In genomic region chr7:142596211-142596610, GRCm38 (mm10) we compare ENCODE assay signal across 18 mouse cellular contexts.
DNase-seq lines count a peak whose midpoint lies in the region; ATAC-seq lines count a peak whose summit lies in the region.
"Had no signal": no experiment of that assay in that cellular context is flagged by ENCODE, and none has a peak within 500 bp of the region (broad histone marks: within the 10 kb centered on the region; RNA-seq: fewer than 3 reads in every experiment).

No protein-coding gene starts in this region.

- peak; percentile 52; the same call in 1 of the 2 replicates for ATAC-seq in kidney, embryonic 16.5 days (ENCODE audit: low FRiP score, low TSS enrichment)
- no peak for ATAC-seq in megakaryocyte-erythroid progenitor cell, adult 5-6 weeks (replicated peaks; ENCODE audit: low FRiP score, low TSS enrichment, poor library complexity, severe bottlenecking)
- ATAC-seq: forebrain, embryonic 13.5 days; forebrain, postnatal 0 days had no signal

- H3K36me3 ChIP-seq in kidney, embryonic 16.5 days (ENCODE audit: insufficient read depth, low read length) = no peaks in the 10 kb centered on the region
- no peaks in the 10 kb centered on the region for H3K36me3 ChIP-seq in limb, embryonic 10.5 days
- H3K36me3 ChIP-seq: embryonic facial prominence, embryonic 10.5 days; G1E; heart, embryonic 13.5 days had no signal

- no peak overlapping the region for H3K27ac ChIP-seq in kidney, embryonic 16.5 days (ENCODE audit: low read length)
- H3K27ac ChIP-seq in limb, embryonic 10.5 days = peak overlapping the region; percentile 80
- H3K27ac ChIP-seq: forebrain, embryonic 13.5 days had no signal

- 67% methylated on average over 1 of the region's 1 CpGs for WGBS in kidney, embryonic 16.5 days
- WGBS in limb, embryonic 10.5 days = 98% methylated on average over 1 of the region's 1 CpGs

- no peaks in the 10 kb centered on the region for H3K9me3 ChIP-seq in kidney, embryonic 16.5 days (ENCODE audit: low read length)
- H3K9me3 ChIP-seq in limb, embryonic 10.5 days (replicated peaks) = no peaks in the 10 kb centered on the region
- H3K9me3 ChIP-seq: embryonic facial prominence, embryonic 10.5 days; forebrain, embryonic 13.5 days; G1E; heart, embryonic 13.5 days had no signal

- peaks cover 17% of the 10 kb centered on the region for H3K4me1 ChIP-seq in kidney, embryonic 16.5 days (ENCODE audit: insufficient read depth, low read length)
- H3K4me1 ChIP-seq in limb, embryonic 10.5 days = peaks cover 75% of the 10 kb centered on the region

- no peak overlapping the region for H3K4me2 ChIP-seq in kidney, embryonic 16.5 days (replicated peaks; ENCODE audit: low read depth, low read length)
- H3K4me2 ChIP-seq: forebrain, embryonic 13.5 days; heart, embryonic 13.5 days had no signal

- peak; percentile 36 for DNase-seq in kidney, adult 9 months
- DNase-seq in kidney, postnatal 10 days = no peak
- no peak for DNase-seq in limb, embryonic 10.5 days (ENCODE audit: low spot score)
- DNase-seq in layer of hippocampus, adult 8-10 months (ENCODE audit: low spot score in 2 of 2) = no peak
- DNase-seq: adrenal gland, adult 8-10 months; adrenal gland, postnatal 36 days; cerebellum, adult 2 months; cerebellum, postnatal 10 days; forebrain, postnatal 0 days; gastrocnemius, postnatal 36 days; heart, adult 11 months; heart, postnatal 36 days had no signal

- H3K9ac ChIP-seq in kidney, embryonic 16.5 days (replicated peaks; ENCODE audit: low read length) = no peak overlapping the region
- H3K9ac ChIP-seq: forebrain, embryonic 13.5 days; forebrain, postnatal 0 days; heart, embryonic 13.5 days had no signal

- no peak overlapping the region for H3K4me3 ChIP-seq in kidney, embryonic 16.5 days (ENCODE audit: low read length)
- H3K4me3 ChIP-seq in limb, embryonic 10.5 days = no peak overlapping the region
- H3K4me3 ChIP-seq: embryonic facial prominence, embryonic 10.5 days; forebrain, embryonic 13.5 days; heart, embryonic 13.5 days had no signal

- no peaks in the 10 kb centered on the region for H3K27me3 ChIP-seq in kidney, embryonic 16.5 days (ENCODE audit: insufficient read depth, low read length)
- H3K27me3 ChIP-seq in limb, embryonic 10.5 days (ENCODE audit: low read depth, poor library complexity, severe bottlenecking) = no peaks in the 10 kb centered on the region
- H3K27me3 ChIP-seq: forebrain, embryonic 13.5 days; heart, embryonic 13.5 days had no signal
